Mouse (Mus musculus) bone marrow, adult 2 months (tissue): Measurements from ENCODE around the gene Pla2g15. TPM values are rescaled to one million over a fixed set of nuclear protein-coding genes. Genes with fewer than 3 reads are reported as not detected.

Experiments used
- H3K27ac ChIP-seq: fragments of 200-500 bp; 2 replicates; pipeline ENCODE4 v1.5.1; 2012; ENCODE audit warnings: low read depth, mild to moderate bottlenecking, control low read depth, inconsistent platforms, low read length; ENCODE audit not compliant: control insufficient read depth, poor library complexity, insufficient read depth
- H3K4me1 ChIP-seq: fragments of 200-500 bp; 2 replicates; pipeline ENCODE4 v1.6.1; 2011; ENCODE audit warnings: low read length; ENCODE audit not compliant: control insufficient read depth, insufficient read depth
- H3K4me3 ChIP-seq: fragments of 200-500 bp; replicated peaks from 2 replicates; pipeline ENCODE3; 2011; ENCODE audit warnings: mild to moderate bottlenecking, low read depth, low read length, control low read depth; ENCODE audit not compliant: control insufficient read depth
- CTCF ChIP-seq: fragments of 200-500 bp; IDR thresholded peaks from 2 replicates; pipeline ENCODE4 v1.5.1; 2011; ENCODE audit warnings: low read length, control low read depth; ENCODE audit not compliant: control insufficient read depth, insufficient read depth
- POLR2A ChIP-seq: fragments of 200-500 bp; IDR thresholded peaks from 2 replicates; pipeline ENCODE4 v1.6.1; 2011; ENCODE audit warnings: low read depth, mild to moderate bottlenecking, control low read depth, low read length, borderline replicate concordance; ENCODE audit not compliant: control insufficient read depth
- WGBS: fragments of 180-500 bp; shearing (Covaris S2); methylation state at CpG from one replicate; pipeline ENCODE4 v1.1.7; 2018; 5-methylcytosine and 5-hydroxymethylcytosine counted together
- polyA plus RNA-seq: library from polyadenylated mRNA; stranded (reverse); fragments of >200 nt; gene quantifications from 2 replicates; pipeline ENCODE4 v1.2.4, GENCODE M21; 2011; ENCODE audit warnings: low replicate concordance; ENCODE audit not compliant: missing spikeins, insufficient read depth, insufficient read length

Pla2g15 gene
- polyA plus RNA-seq, 1 experiment, result 20.8 TPM

DNA sequence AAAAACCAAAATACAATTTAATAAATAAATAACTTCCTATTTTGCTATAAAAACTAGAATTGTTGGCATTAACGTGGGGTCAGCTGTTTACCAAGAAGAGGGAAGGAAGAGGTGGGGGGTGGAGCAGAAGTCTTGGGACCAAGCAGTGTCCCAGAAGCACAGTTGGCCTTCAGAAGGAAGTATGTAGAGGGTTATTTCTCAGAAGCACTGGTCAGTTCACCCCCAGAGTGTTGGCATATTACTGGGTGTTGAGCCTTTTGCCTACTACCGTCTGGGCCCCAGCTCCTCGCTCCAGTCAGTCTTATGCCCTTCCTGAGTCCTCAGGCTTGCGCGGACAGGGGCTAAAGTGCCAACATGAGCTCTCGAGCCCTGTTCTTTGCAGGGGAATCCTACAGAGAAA is 1.2 kb upstream of the Pla2g15 start:
- 49% methylated on average over 6 of the region's 6 CpGs for WGBS
- H3K4me3 ChIP-seq, result no peak overlapping the region
- H3K27ac ChIP-seq, result peak overlapping the region; percentile 60
- no peak for TF ChIP-seq CTCF
- TF ChIP-seq POLR2A, result no peak
- H3K4me1 ChIP-seq, result peaks cover 6% of the 10 kb centered on the region

DNA sequence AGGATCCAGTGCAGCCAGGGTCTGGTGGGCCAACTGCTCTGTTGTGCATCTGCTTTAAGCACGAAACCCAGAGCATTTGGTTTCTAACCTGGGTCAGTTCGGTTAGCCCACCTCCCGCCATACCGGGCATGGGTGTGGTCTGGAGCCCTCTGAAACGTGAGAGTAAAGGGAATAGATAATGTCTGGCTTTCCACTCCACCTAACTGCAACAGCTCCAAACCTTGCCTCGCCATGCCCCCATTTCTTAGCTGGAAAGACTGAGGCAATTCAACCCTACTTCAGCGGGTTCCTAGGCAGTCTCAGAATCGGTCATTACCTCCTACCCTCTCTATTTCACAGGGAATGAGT is 428 bp downstream of the Pla2g15 start:
- 12% methylated on average over 8 of the region's 8 CpGs for WGBS
- H3K4me1 ChIP-seq, result peaks cover 6% of the 10 kb centered on the region
- peak overlapping the region; percentile 44 for H3K27ac ChIP-seq
- H3K4me3 ChIP-seq, result peak overlapping the region; percentile 82
- TF ChIP-seq POLR2A (no peak), CTCF (no peak)

DNA sequence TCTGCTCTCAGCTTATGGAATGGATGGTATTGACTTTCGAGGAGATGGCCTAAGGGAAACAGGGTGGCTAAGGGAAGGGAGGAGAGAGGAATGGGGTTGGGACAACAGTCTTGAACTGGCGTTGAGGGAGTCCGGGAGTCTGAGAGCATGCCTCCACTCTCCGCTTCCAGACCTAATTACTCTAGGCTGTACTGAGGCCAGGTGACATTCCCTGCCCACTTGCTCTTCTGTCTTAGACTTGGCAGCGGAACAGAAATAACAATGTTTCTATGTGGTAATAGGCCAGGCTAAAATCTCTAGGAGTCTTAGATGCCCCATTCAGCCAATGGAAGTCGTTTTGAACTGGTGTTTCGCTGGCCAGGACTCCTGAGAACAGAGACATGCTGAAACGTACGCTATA is 842 bp downstream of the Pla2g15 start:
- TF ChIP-seq CTCF (no peak), POLR2A (no peak)
- peak overlapping the region; percentile 82 for H3K4me3 ChIP-seq
- no peak overlapping the region for H3K27ac ChIP-seq
- peaks cover 6% of the 10 kb centered on the region for H3K4me1 ChIP-seq
- WGBS, result 66% methylated on average over 9 of the region's 9 CpGs

DNA sequence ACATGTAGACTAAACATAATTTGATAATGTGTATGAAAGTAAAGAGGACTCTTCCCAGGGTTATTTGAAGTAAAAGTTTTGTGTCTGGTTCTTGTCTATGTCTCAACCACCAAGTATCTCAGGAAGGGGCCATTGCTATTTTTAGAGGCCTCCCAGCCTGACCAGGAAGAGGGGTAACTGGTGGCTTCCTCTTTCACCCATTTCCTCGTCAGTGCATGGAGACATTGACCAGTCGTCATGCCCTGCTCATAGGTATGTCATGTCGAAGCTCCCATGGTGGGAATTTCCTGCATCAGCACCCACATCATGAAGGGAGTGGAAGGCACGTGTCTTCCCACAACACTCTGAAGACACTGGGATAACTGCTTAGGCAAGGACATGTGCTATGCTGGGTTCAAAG is 2.7 kb downstream of the Pla2g15 start:
- H3K27ac ChIP-seq, result no peak overlapping the region

DNA sequence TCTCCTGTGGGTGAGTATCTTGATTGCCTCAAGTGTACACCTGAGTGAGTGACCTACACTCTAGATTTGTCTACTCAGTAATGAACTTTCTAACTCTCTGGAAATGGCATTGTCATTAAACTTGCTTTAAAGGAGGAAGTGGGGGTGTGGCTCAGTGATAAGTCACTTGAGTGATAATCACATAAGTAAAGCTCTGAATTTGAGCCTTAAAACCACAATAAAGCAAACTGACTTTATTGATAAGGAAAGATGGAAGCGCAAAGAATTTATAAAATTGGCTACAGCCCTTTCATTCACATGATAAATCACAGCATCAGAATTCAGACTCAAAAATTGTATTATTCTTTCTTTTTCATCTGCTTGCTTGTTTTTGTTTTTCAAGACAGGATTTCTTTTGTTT is 7.2 kb downstream of the Pla2g15 start:
- 64% methylated on average over 1 of the region's 1 CpGs for WGBS
- peaks cover 3% of the 10 kb centered on the region; the same call in 1 of the 2 replicates for H3K4me1 ChIP-seq
- no peak overlapping the region for H3K27ac ChIP-seq
- TF ChIP-seq POLR2A (no peak), CTCF (no peak)
- no peak overlapping the region for H3K4me3 ChIP-seq

More for the DNA sequence above, 2.7 kb downstream of the Pla2g15 start:
- Histone ChIP-seq H3K4me3 (no peak overlapping the region), H3K4me1 (peaks cover 6% of the 10 kb centered on the region)
- 5% methylated on average over 4 of the region's 4 CpGs for WGBS
- no peak for TF ChIP-seq CTCF
- TF ChIP-seq POLR2A, result no peak

DNA sequence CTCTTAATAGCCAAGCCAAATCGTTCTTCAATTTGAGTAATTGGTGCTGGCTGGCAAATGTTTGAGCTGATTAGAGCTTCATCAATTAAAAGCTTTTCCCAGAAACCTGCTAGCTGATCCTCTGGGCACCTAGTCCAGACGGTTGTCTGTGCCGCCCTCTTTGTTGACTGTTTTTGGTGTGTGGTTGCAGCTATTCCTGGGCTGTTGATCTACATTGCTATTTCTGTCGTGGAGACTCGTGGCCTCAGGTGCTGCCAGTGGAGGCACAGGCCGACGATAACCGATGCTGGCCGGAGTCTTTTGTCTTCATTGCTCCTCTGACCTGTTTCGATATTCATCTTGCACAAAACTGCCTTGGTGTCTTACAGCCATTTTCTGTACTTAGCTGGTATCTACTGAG is 8.2 kb downstream of the Pla2g15 start:
- H3K27ac ChIP-seq, result no peak overlapping the region
- TF ChIP-seq CTCF (no peak), POLR2A (no peak)
- peaks cover 2% of the 10 kb centered on the region; the same call in 1 of the 2 replicates for H3K4me1 ChIP-seq
- H3K4me3 ChIP-seq, result no peak overlapping the region
- WGBS, result 89% methylated on average over 10 of the region's 10 CpGs

DNA sequence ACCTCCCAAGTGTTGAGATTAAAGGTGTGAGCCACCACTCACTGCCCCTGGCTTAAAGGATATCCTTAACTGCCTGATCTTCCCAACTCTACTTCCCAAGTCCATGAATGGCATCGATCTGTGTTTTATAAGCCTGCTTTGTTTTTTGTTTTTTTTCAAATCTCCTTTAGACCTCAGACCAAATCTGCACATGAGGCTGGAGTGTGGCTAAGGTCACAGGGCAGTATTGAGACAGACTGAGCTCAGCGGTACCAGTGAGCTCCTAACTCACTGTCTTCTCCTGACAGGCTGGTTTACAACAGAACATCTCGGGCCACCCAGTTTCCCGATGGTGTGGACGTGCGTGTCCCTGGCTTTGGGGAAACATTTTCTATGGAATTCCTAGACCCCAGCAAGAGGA is 9.7 kb downstream of the Pla2g15 start:
- H3K4me3 ChIP-seq, result no peak overlapping the region
- 92% methylated on average over 6 of the region's 6 CpGs for WGBS
- no peak for TF ChIP-seq POLR2A
- TF ChIP-seq CTCF, result no peak
- H3K27ac ChIP-seq, result no peak overlapping the region
- no peaks in the 10 kb centered on the region for H3K4me1 ChIP-seq

- Histone ChIP-seq H3K4me3 (no peak overlapping the region), H3K4me1 (no peaks in the 10 kb centered on the region)
- 85% methylated on average over 9 of the region's 9 CpGs for WGBS
Observed at GRCm38 (mm10) chr8:106163251-106163650, 13.1 kb downstream of the Pla2g15 start.

DNA sequence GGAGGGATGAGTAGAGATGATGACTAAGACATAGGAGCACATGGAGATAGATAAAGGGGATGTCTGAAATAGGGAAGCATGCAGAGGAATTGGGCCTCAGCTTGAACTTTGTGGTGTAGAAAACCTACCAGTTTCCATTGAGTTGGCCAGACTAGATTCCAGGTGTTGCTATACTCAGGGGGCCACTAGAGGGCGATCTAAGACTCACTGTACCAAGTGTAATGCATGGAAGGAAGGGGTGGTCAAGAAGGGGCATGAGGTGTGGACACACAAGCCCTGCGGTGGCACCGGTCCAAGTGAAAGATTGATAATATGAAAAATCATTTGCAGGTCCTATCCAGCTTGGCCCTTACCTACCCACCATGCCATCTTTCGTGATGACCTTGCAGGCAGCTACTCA is 15.3 kb downstream of the Pla2g15 start:
- TF ChIP-seq POLR2A (no peak), CTCF (peak; percentile 57)
- H3K4me1 ChIP-seq, result no peaks in the 10 kb centered on the region
- no peak overlapping the region for H3K4me3 ChIP-seq
- H3K27ac ChIP-seq, result no peak overlapping the region
- 35% methylated on average over 4 of the region's 4 CpGs for WGBS

More at GRCm38 (mm10) chr8:106163251-106163650, 13.1 kb downstream of the Pla2g15 start:
- no peak overlapping the region for H3K27ac ChIP-seq
- TF ChIP-seq POLR2A (no peak), CTCF (no peak)
